Mouse (Mus musculus) thymus, adult 2 months (tissue): ENCODE results near the gene Plekhm2.

Experiments
- CTCF ChIP-seq: fragments of 200-500 bp; IDR thresholded peaks from 2 replicates; pipeline ENCODE4 v1.5.1; 2012; ENCODE audit warnings: mild to moderate bottlenecking, control low read depth, low read length, moderate library complexity, borderline replicate concordance; ENCODE audit not compliant: control insufficient read depth, poor library complexity, insufficient read depth; ENCODE audit errors: extremely low read depth
- POLR2A ChIP-seq: fragments of 200-500 bp; IDR thresholded peaks from 2 replicates; pipeline ENCODE4 v1.6.1; 2012; ENCODE audit warnings: mild to moderate bottlenecking, low read length, control low read depth, moderate library complexity; ENCODE audit not compliant: control insufficient read depth, poor library complexity, insufficient read depth; ENCODE audit errors: extremely low read depth

GRCm38 (mm10) chr4:141627502-141627901 is 37.2 kb downstream of the Plekhm2 start:
- no peak for TF ChIP-seq CTCF
- no peak for TF ChIP-seq POLR2A
